In genomic region chr1:194671783-194672524, GRCm38 (mm10) we compare ENCODE assay signal across 18 mouse cellular contexts. TPM values are rescaled to one million over a fixed set of nuclear protein-coding genes. Genes with fewer than 3 reads are reported as not detected.
A peak's percentile ranks its signal among the peaks of the same experiment; 100 is the strongest.
DNase-seq lines count a peak whose midpoint lies in the region; ATAC-seq and TF ChIP-seq lines count a peak whose summit lies in the region.
"Had no signal": no experiment of that assay in that cellular context is flagged by ENCODE, and none has a peak within 500 bp of the region (broad histone marks: within the 10 kb centered on the region; RNA-seq: fewer than 3 reads in every experiment).

No protein-coding gene starts in this region.

- DNase-seq in lung, postnatal 0 days (ENCODE audit: low spot score) = peak; percentile 23
- DNase-seq in lung, postnatal 4 days = no peak
- no peak for DNase-seq in Patski (ENCODE audit: low read depth, low spot score)
- peak; percentile 33 for DNase-seq in stomach, postnatal 0 days (ENCODE audit: low spot score)
- DNase-seq in layer of hippocampus, postnatal 10 days (ENCODE audit: low spot score in 2 of 2) = no peak
- DNase-seq in right cerebral cortex, adult 18-20 months = no peak
- DNase-seq: cerebellum, postnatal 25 days; gastrocnemius, adult 2 months; right cerebral cortex, postnatal 25 days had no signal

- ATAC-seq in lung, postnatal 0 days = peak; percentile 59
- peak; percentile 67 for ATAC-seq in Patski
- ATAC-seq in intestine, embryonic 16.5 days = peak; percentile 60
- peak; percentile 91 for ATAC-seq in stomach, postnatal 0 days (ENCODE audit: low FRiP score, low TSS enrichment)
- ATAC-seq: forebrain, embryonic 13.5 days had no signal

- H3K4me3 ChIP-seq in lung, postnatal 0 days (ENCODE audit: low read depth, low read length) = no peak overlapping the region
- no peak overlapping the region for H3K4me3 ChIP-seq in intestine, embryonic 16.5 days (ENCODE audit: low read length)
- no peak overlapping the region for H3K4me3 ChIP-seq in stomach, postnatal 0 days (ENCODE audit: low read depth, low read length)
- H3K4me3 ChIP-seq: embryonic facial prominence, embryonic 12.5 days; forebrain, embryonic 13.5 days; gastrocnemius, adult 2 months; heart, embryonic 12.5 days; hindbrain, embryonic 10.5 days; left cerebral cortex, adult 2 months; limb, embryonic 15.5 days; stomach, embryonic 15.5 days had no signal

- POLR2A ChIA-PET in Patski (lab: Charles Lee) = no interaction called here

- WGBS in lung, postnatal 0 days = 79% methylated on average over 4 of the region's 4 CpGs
- WGBS in intestine, embryonic 16.5 days = 73% methylated on average over 4 of the region's 4 CpGs
- 58% methylated on average over 4 of the region's 4 CpGs for WGBS in stomach, postnatal 0 days

- CTCF ChIA-PET in Patski (lab: Charles Lee) = interaction anchor here (1.3 to 1.7 kb wide), 3 partner anchors 47 to 51 kb away, joined by 3 to 4 read pairs (median 3); no protein-coding TSS in a partner anchor

- no peaks in the 10 kb centered on the region for H3K9me3 ChIP-seq in lung, postnatal 0 days (ENCODE audit: low read length)
- no peaks in the 10 kb centered on the region for H3K9me3 ChIP-seq in intestine, embryonic 16.5 days (ENCODE audit: control insufficient read depth, low read length)
- no peaks in the 10 kb centered on the region for H3K9me3 ChIP-seq in stomach, postnatal 0 days (ENCODE audit: control insufficient read depth, low read length)
- H3K9me3 ChIP-seq: embryonic facial prominence, embryonic 12.5 days; forebrain, embryonic 13.5 days; heart, embryonic 12.5 days; hindbrain, embryonic 10.5 days; limb, embryonic 15.5 days; stomach, embryonic 15.5 days had no signal

- no peak overlapping the region for H3K9ac ChIP-seq in lung, postnatal 0 days (replicated peaks; ENCODE audit: low read depth)
- no peak overlapping the region for H3K9ac ChIP-seq in intestine, embryonic 16.5 days (ENCODE audit: low read depth, low read length)
- no peak overlapping the region for H3K9ac ChIP-seq in stomach, postnatal 0 days (ENCODE audit: low read length)
- H3K9ac ChIP-seq: embryonic facial prominence, embryonic 12.5 days; forebrain, embryonic 13.5 days; heart, embryonic 12.5 days; limb, embryonic 15.5 days; stomach, embryonic 15.5 days had no signal

- H3K27me3 ChIP-seq in lung, postnatal 0 days (replicated peaks; ENCODE audit: insufficient read depth, low read length) = no peaks in the 10 kb centered on the region
- no peaks in the 10 kb centered on the region for H3K27me3 ChIP-seq in Patski
- no peaks in the 10 kb centered on the region for H3K27me3 ChIP-seq in intestine, embryonic 16.5 days (replicated peaks; ENCODE audit: control insufficient read depth, insufficient read depth, low read length)
- no peaks in the 10 kb centered on the region for H3K27me3 ChIP-seq in stomach, postnatal 0 days (ENCODE audit: control insufficient read depth, insufficient read depth, low read length)
- H3K27me3 ChIP-seq: embryonic facial prominence, embryonic 12.5 days; forebrain, embryonic 13.5 days; heart, embryonic 12.5 days; limb, embryonic 15.5 days; stomach, embryonic 15.5 days had no signal

- TF ChIP-seq CTCF in lung, postnatal 0 days (IDR thresholded peaks at IDR 0.05) = no peak
- no peak for TF ChIP-seq CTCF in Patski (IDR thresholded peaks at IDR 0.05)
- TF ChIP-seq CTCF in stomach, postnatal 0 days (IDR thresholded peaks at IDR 0.05; ENCODE audit: low read depth) = no peak

- H3K36me3 ChIP-seq in lung, postnatal 0 days (ENCODE audit: insufficient read depth, low read length) = no peaks in the 10 kb centered on the region
- H3K36me3 ChIP-seq in intestine, embryonic 16.5 days (ENCODE audit: control insufficient read depth, insufficient read depth, low read length) = no peaks in the 10 kb centered on the region
- H3K36me3 ChIP-seq in stomach, postnatal 0 days (ENCODE audit: control insufficient read depth, insufficient read depth, low read length) = no peaks in the 10 kb centered on the region
- H3K36me3 ChIP-seq: embryonic facial prominence, embryonic 12.5 days; heart, embryonic 12.5 days; limb, embryonic 15.5 days; stomach, embryonic 15.5 days had no signal

- in situ Hi-C loops in Patski (cut with MboI; ENCODE audit: low pct_unique_long_range_greater_than_20kb) = no loop called here

- peaks cover 5% of the 10 kb centered on the region; the same call in 1 of the 2 replicates for H3K4me1 ChIP-seq in lung, postnatal 0 days (ENCODE audit: insufficient read depth, low read depth, low read length)
- peaks cover 8% of the 10 kb centered on the region; the same call in 1 of the 2 replicates for H3K4me1 ChIP-seq in intestine, embryonic 16.5 days (ENCODE audit: control insufficient read depth, insufficient read depth, low read length)
- H3K4me1 ChIP-seq in stomach, postnatal 0 days (replicated peaks; ENCODE audit: control insufficient read depth, insufficient read depth) = 0 out of 2 replicates have a peak, but pooled peaks cover 2% of the 10 kb centered on the region
- H3K4me1 ChIP-seq: limb, embryonic 15.5 days; stomach, embryonic 15.5 days had no signal

- TF ChIP-seq EP300 in lung, postnatal 0 days (IDR thresholded peaks at IDR 0.05) = no peak
- TF ChIP-seq EP300 in stomach, postnatal 0 days (optimal IDR thresholded peaks at IDR 0.05) = no peak

- no peak overlapping the region for H3K4me2 ChIP-seq in lung, postnatal 0 days (replicated peaks; ENCODE audit: low read depth, low read length)
- no peak overlapping the region for H3K4me2 ChIP-seq in intestine, embryonic 16.5 days (ENCODE audit: low read depth, low read length)
- H3K4me2 ChIP-seq in stomach, postnatal 0 days (replicated peaks; ENCODE audit: low read depth) = no peak overlapping the region
- H3K4me2 ChIP-seq: embryonic facial prominence, embryonic 12.5 days; forebrain, embryonic 13.5 days; heart, embryonic 12.5 days; limb, embryonic 15.5 days; stomach, embryonic 15.5 days had no signal

- H3K27ac ChIP-seq in lung, postnatal 0 days (ENCODE audit: low read length) = no peak overlapping the region
- H3K27ac ChIP-seq in intestine, embryonic 16.5 days (ENCODE audit: low read length) = no peak overlapping the region
- peak overlapping the region; percentile 49 for H3K27ac ChIP-seq in stomach, postnatal 0 days (replicated peaks)
- H3K27ac ChIP-seq: embryonic facial prominence, embryonic 12.5 days; forebrain, embryonic 13.5 days; gastrocnemius, adult 2 months; hindbrain, embryonic 10.5 days; left cerebral cortex, adult 2 months; limb, embryonic 15.5 days; stomach, embryonic 15.5 days had no signal

RNA-seq across cellular contexts. Expression of gene Plxna2, which starts 53.9 kb away (rescaled TPM):
- 4.5 and 5.8 TPM in 2 replicates for polyA plus RNA-seq in lung, postnatal 0 days (2015; fragmentation: Nextera tagmentation; extraction: Ambion mirVana)
- 26.2 TPM for polyA plus RNA-seq in Patski (2021)
- polyA plus RNA-seq in intestine, embryonic 16.5 days (2015; fragmentation: Nextera tagmentation; extraction: Ambion mirVana) = 4.3 and 4.6 TPM in 2 replicates
- polyA plus RNA-seq in stomach, postnatal 0 days (2015; fragmentation: Nextera tagmentation; extraction: Ambion mirVana) = 3.4 and 3.5 TPM in 2 replicates
- 10 to 100 TPM; 92.8 to 94.8 TPM for total RNA-seq in layer of hippocampus, postnatal 10 days (2021)
- total RNA-seq: monocyte, adult 5-6 weeks had no signal

Comparison
In these comparisons a context has a peak if more than half of its experiments do, and no peak if none do; other contexts are left out.
1. DNase-seq: peak in lung, postnatal 0 days (single experiment) and stomach, postnatal 0 days (single experiment); none in lung, postnatal 4 days (0 of 2), Patski (single experiment), layer of hippocampus, postnatal 10 days (0 of 2) and right cerebral cortex, adult 18-20 months (single experiment).
2. Peak in every context shown above with its lines, with median percentiles within 50 percentile points of each other: ATAC-seq.